Mouse (Mus musculus): ENCODE data around the gene Antxr2. TPM values are rescaled to one million over a fixed set of nuclear protein-coding genes. Genes with fewer than 3 reads are reported as not detected.

Antxr2 gene
- polyA plus RNA-seq, 1 experiment from 2014 or later: 18.8 TPM

- Histone ChIP-seq H3K36me3 (peaks cover 4% of the 10 kb centered on the region; the same call in 1 of the 2 replicates), H3K27ac (no peak overlapping the region), H3K4me1 (no peaks in the 10 kb centered on the region), H3K9me3 (replicated peaks) (no peaks in the 10 kb centered on the region), H3K4me3 (replicated peaks) (no peak overlapping the region), H3K9ac (no peak overlapping the region), H3K4me2 (no peak overlapping the region), H3K27me3 (no peaks in the 10 kb centered on the region)
- ATAC-seq (replicated peaks; ENCODE audit: low FRiP score): no peak
- WGBS: 96% methylated on average over 9 of the region's 9 CpGs
Measured at GRCm38 (mm10) chr5:97983375-97983774, 47.5 kb downstream of the Antxr2 start.

- 56% methylated on average over 14 of the region's 14 CpGs for WGBS
- peak overlapping the region; percentile 24 for H3K4me2 ChIP-seq
- no peaks in the 10 kb centered on the region for H3K27me3 ChIP-seq
- H3K36me3 ChIP-seq: 0 out of 2 replicates have a peak, but pooled peaks cover 4% of the 10 kb centered on the region
- peak; percentile 46; the same call in 1 of the 2 replicates for ATAC-seq (replicated peaks; ENCODE audit: low FRiP score)
- H3K27ac ChIP-seq: no peak overlapping the region
- H3K9me3 ChIP-seq (replicated peaks): no peaks in the 10 kb centered on the region
- no peak overlapping the region for H3K9ac ChIP-seq
- H3K4me1 ChIP-seq: no peaks in the 10 kb centered on the region
- H3K4me3 ChIP-seq (replicated peaks): no peak overlapping the region
Measured at GRCm38 (mm10) chr5:97980472-97980871, 50.4 kb downstream of the Antxr2 start.

GRCm38 (mm10) chr5:97973293-97973692, 57.5 kb downstream of the Antxr2 start:
- peaks cover 8% of the 10 kb centered on the region for H3K36me3 ChIP-seq
- H3K4me1 ChIP-seq: no peaks in the 10 kb centered on the region
- H3K27ac ChIP-seq: no peak overlapping the region
- no peak overlapping the region for H3K4me3 ChIP-seq (replicated peaks)
- no peaks in the 10 kb centered on the region for H3K9me3 ChIP-seq (replicated peaks)
- WGBS: 59% methylated on average over 1 of the region's 1 CpGs
- no peak overlapping the region for H3K9ac ChIP-seq
- no peaks in the 10 kb centered on the region for H3K27me3 ChIP-seq
- no peak overlapping the region for H3K4me2 ChIP-seq
- ATAC-seq (replicated peaks; ENCODE audit: low FRiP score): no peak

- Histone ChIP-seq H3K9me3 (replicated peaks) (no peaks in the 10 kb centered on the region), H3K4me1 (no peaks in the 10 kb centered on the region), H3K9ac (no peak overlapping the region), H3K27me3 (no peaks in the 10 kb centered on the region), H3K4me2 (no peak overlapping the region), H3K4me3 (replicated peaks) (no peak overlapping the region), H3K27ac (no peak overlapping the region), H3K36me3 (peaks cover 5% of the 10 kb centered on the region)
- 80% methylated on average over 4 of the region's 4 CpGs for WGBS
- no peak for ATAC-seq (replicated peaks; ENCODE audit: low FRiP score)
Measured at GRCm38 (mm10) chr5:97972029-97972428, 58.8 kb downstream of the Antxr2 start.

GRCm38 (mm10) chr5:97971236-97971635, 59.6 kb downstream of the Antxr2 start:
- H3K4me1 ChIP-seq: no peaks in the 10 kb centered on the region
- peaks cover 5% of the 10 kb centered on the region for H3K36me3 ChIP-seq
- 48% methylated on average over 3 of the region's 3 CpGs for WGBS
- no peaks in the 10 kb centered on the region for H3K9me3 ChIP-seq (replicated peaks)
- H3K27ac ChIP-seq: no peak overlapping the region
- no peak for ATAC-seq (replicated peaks; ENCODE audit: low FRiP score)
- no peak overlapping the region for H3K4me2 ChIP-seq
- H3K4me3 ChIP-seq (replicated peaks): no peak overlapping the region
- H3K27me3 ChIP-seq: no peaks in the 10 kb centered on the region
- H3K9ac ChIP-seq: no peak overlapping the region

- WGBS: 84% methylated on average over 5 of the region's 5 CpGs
- Histone ChIP-seq H3K36me3 (peaks cover 21% of the 10 kb centered on the region), H3K27ac (no peak overlapping the region), H3K4me1 (no peaks in the 10 kb centered on the region), H3K27me3 (no peaks in the 10 kb centered on the region), H3K4me2 (no peak overlapping the region), H3K9me3 (replicated peaks) (no peaks in the 10 kb centered on the region), H3K9ac (no peak overlapping the region), H3K4me3 (replicated peaks) (no peak overlapping the region)
- ATAC-seq (replicated peaks; ENCODE audit: low FRiP score): no peak
Measured at GRCm38 (mm10) chr5:97967044-97967443, 63.8 kb downstream of the Antxr2 start.

GRCm38 (mm10) chr5:97966101-97966500, 64.7 kb downstream of the Antxr2 start:
- H3K27ac ChIP-seq: no peak overlapping the region
- H3K9me3 ChIP-seq (replicated peaks): no peaks in the 10 kb centered on the region
- no peak overlapping the region for H3K9ac ChIP-seq
- H3K4me3 ChIP-seq (replicated peaks): no peak overlapping the region
- ATAC-seq (replicated peaks; ENCODE audit: low FRiP score): no peak
- H3K27me3 ChIP-seq: no peaks in the 10 kb centered on the region
- no peak overlapping the region for H3K4me2 ChIP-seq
- peaks cover 25% of the 10 kb centered on the region for H3K36me3 ChIP-seq
- H3K4me1 ChIP-seq: no peaks in the 10 kb centered on the region

GRCm38 (mm10) chr5:97964444-97964843, 66.4 kb downstream of the Antxr2 start:
- no peaks in the 10 kb centered on the region for H3K4me1 ChIP-seq
- H3K4me2 ChIP-seq: no peak overlapping the region
- H3K36me3 ChIP-seq: peaks cover 34% of the 10 kb centered on the region
- 81% methylated on average over 2 of the region's 2 CpGs for WGBS
- no peak overlapping the region for H3K4me3 ChIP-seq (replicated peaks)
- H3K27me3 ChIP-seq: no peaks in the 10 kb centered on the region
- no peak for ATAC-seq (replicated peaks; ENCODE audit: low FRiP score)
- H3K27ac ChIP-seq: no peak overlapping the region
- H3K9me3 ChIP-seq (replicated peaks): no peaks in the 10 kb centered on the region
- H3K9ac ChIP-seq: no peak overlapping the region

GRCm38 (mm10) chr5:97962512-97962911, 68.3 kb downstream of the Antxr2 start:
- 88% methylated on average over 3 of the region's 3 CpGs for WGBS
- no peak overlapping the region for H3K9ac ChIP-seq
- no peaks in the 10 kb centered on the region for H3K4me1 ChIP-seq
- H3K27me3 ChIP-seq: no peaks in the 10 kb centered on the region
- H3K27ac ChIP-seq: no peak overlapping the region
- no peak overlapping the region for H3K4me3 ChIP-seq (replicated peaks)
- H3K9me3 ChIP-seq (replicated peaks): no peaks in the 10 kb centered on the region
- no peak overlapping the region for H3K4me2 ChIP-seq
- ATAC-seq (replicated peaks; ENCODE audit: low FRiP score): no peak
- H3K36me3 ChIP-seq: peaks cover 41% of the 10 kb centered on the region

GRCm38 (mm10) chr5:97961786-97962185, 69.1 kb downstream of the Antxr2 start:
- H3K27me3 ChIP-seq: no peaks in the 10 kb centered on the region
- no peak overlapping the region for H3K4me2 ChIP-seq
- H3K9ac ChIP-seq: no peak overlapping the region
- 85% methylated on average over 7 of the region's 7 CpGs for WGBS
- H3K9me3 ChIP-seq (replicated peaks): no peaks in the 10 kb centered on the region
- no peaks in the 10 kb centered on the region for H3K4me1 ChIP-seq
- no peak for ATAC-seq (replicated peaks; ENCODE audit: low FRiP score)
- peaks cover 41% of the 10 kb centered on the region for H3K36me3 ChIP-seq
- no peak overlapping the region for H3K27ac ChIP-seq
- H3K4me3 ChIP-seq (replicated peaks): no peak overlapping the region

- Histone ChIP-seq H3K4me3 (replicated peaks) (no peak overlapping the region), H3K27me3 (no peaks in the 10 kb centered on the region), H3K4me2 (no peak overlapping the region), H3K9me3 (replicated peaks) (no peaks in the 10 kb centered on the region), H3K36me3 (peaks cover 40% of the 10 kb centered on the region), H3K4me1 (no peaks in the 10 kb centered on the region), H3K27ac (no peak overlapping the region), H3K9ac (no peak overlapping the region)
- ATAC-seq (replicated peaks; ENCODE audit: low FRiP score): no peak
- WGBS: 63% methylated on average over 2 of the region's 2 CpGs
Measured at GRCm38 (mm10) chr5:97959651-97960050, 71.2 kb downstream of the Antxr2 start.

- Histone ChIP-seq H3K9me3 (replicated peaks) (no peaks in the 10 kb centered on the region), H3K4me3 (replicated peaks) (no peak overlapping the region), H3K4me2 (no peak overlapping the region), H3K27ac (no peak overlapping the region), H3K9ac (no peak overlapping the region), H3K27me3 (no peaks in the 10 kb centered on the region), H3K4me1 (no peaks in the 10 kb centered on the region), H3K36me3 (peaks cover 35% of the 10 kb centered on the region)
- 71% methylated on average over 3 of the region's 3 CpGs for WGBS
- no peak for ATAC-seq (replicated peaks; ENCODE audit: low FRiP score)
Measured at GRCm38 (mm10) chr5:97959010-97959409, 71.8 kb downstream of the Antxr2 start.

- no peak overlapping the region for H3K4me2 ChIP-seq
- no peaks in the 10 kb centered on the region for H3K4me1 ChIP-seq
- peaks cover 22% of the 10 kb centered on the region for H3K36me3 ChIP-seq
- no peak overlapping the region for H3K27ac ChIP-seq
- H3K4me3 ChIP-seq (replicated peaks): no peak overlapping the region
- H3K27me3 ChIP-seq: no peaks in the 10 kb centered on the region
- WGBS: 80% methylated on average over 5 of the region's 5 CpGs
- H3K9ac ChIP-seq: no peak overlapping the region
- no peak for ATAC-seq (replicated peaks; ENCODE audit: low FRiP score)
- H3K9me3 ChIP-seq (replicated peaks): no peaks in the 10 kb centered on the region
Measured at GRCm38 (mm10) chr5:97957501-97957900, 73.3 kb downstream of the Antxr2 start.

All from kidney, embryonic 15.5 days (tissue).